Mouse (Mus musculus) cerebellum, adult 8-10 months (tissue): ENCODE measurements around the gene Olfr1310.
"Not testable (repeated sequence)": the region's sequence is repeated elsewhere in the genome, so short reads cannot be mapped to it uniquely, and the experiment has no call there.

Experiments used
- DNase-seq: peaks from one replicate; pipeline ENCODE4 v3.0.0; 2022

Gene Olfr1310

GRCm38 (mm10) chr2:112012608-112013007 lies at the start of gene Olfr1310:
TSS of gene Olfr1310 (minus strand) at chr2:112012708.
- DNase-seq: no peak

GRCm38 (mm10) chr2:112050138-112050537 lies 37.6 kb upstream of the Olfr1310 start, which contains the start of gene Olfr1312:
TSS of gene Olfr1312 (minus strand) at chr2:112050238.
- no peak for DNase-seq

- not testable (repeated sequence) for DNase-seq
Measured at GRCm38 (mm10) chr2:112026971-112027370, 14.5 kb upstream of the Olfr1310 start.

GRCm38 (mm10) chr2:112024312-112024711 lies 11.8 kb upstream of the Olfr1310 start, which contains the start of gene Olfr1311:
TSS of gene Olfr1311 (minus strand) at chr2:112024412.
- DNase-seq: no peak

GRCm38 (mm10) chr2:112014900-112015299 lies 2.4 kb upstream of the Olfr1310 start:
- no peak for DNase-seq

GRCm38 (mm10) chr2:111990181-111990580 lies 22.3 kb downstream of the Olfr1310 start, which contains the start of gene Olfr1309:
TSS of gene Olfr1309 (minus strand) at chr2:111990281.
- no peak for DNase-seq

- DNase-seq: no peak
Measured at GRCm38 (mm10) chr2:111964844-111965243, 47.7 kb downstream of the Olfr1310 start, which contains the start of gene Olfr1308. TSS of gene Olfr1308 (minus strand) at chr2:111964944.
